Mouse (Mus musculus): ENCODE results near the gene Cdc20b.

GRCm38 (mm10) chr13:113022467-113022866, 12.4 kb upstream of the Cdc20b start:
- no peak for TF ChIP-seq GATA1 (IDR thresholded peaks at IDR 0.05; ENCODE audit: borderline replicate concordance, low read length)
- no peak for TF ChIP-seq FLI1 (IDR thresholded peaks at IDR 0.05; ENCODE audit: low read length)
